ENCODE assay signal across 17 mouse cellular contexts in genomic region chr1:188946849-188947248, GRCm38 (mm10).
"Had no signal": no experiment of that assay in that cellular context is flagged by ENCODE, and none has a peak within 500 bp of the region (broad histone marks: within the 10 kb centered on the region; RNA-seq: fewer than 3 reads in every experiment).

No protein-coding gene starts in this region.

- DNase-seq: kidney, adult 11 months; kidney, adult 8-10 months; kidney, postnatal 10 days; kidney, postnatal 36 days; left cerebral cortex, postnatal 4 days; lung, adult 2 months; lung, postnatal 14 days; lung, postnatal 4 days; midbrain, embryonic 14.5 days; thymus, adult 2 months; thymus, postnatal 25 days had no signal

- H3K27me3 ChIP-seq: intestine, embryonic 15.5 days; kidney, embryonic 15.5 days; limb, embryonic 13.5 days; neural tube, embryonic 12.5 days; neural tube, embryonic 15.5 days had no signal

- ATAC-seq: intestine, embryonic 15.5 days had no signal

- H3K4me3 ChIP-seq: intestine, embryonic 15.5 days; kidney, embryonic 15.5 days; limb, embryonic 13.5 days; neural tube, embryonic 12.5 days; neural tube, embryonic 15.5 days had no signal

- H3K9ac ChIP-seq: intestine, embryonic 15.5 days; kidney, embryonic 15.5 days; limb, embryonic 13.5 days; neural tube, embryonic 12.5 days; neural tube, embryonic 15.5 days had no signal

- H3K36me3 ChIP-seq: intestine, embryonic 15.5 days; kidney, embryonic 15.5 days; limb, embryonic 13.5 days; neural tube, embryonic 12.5 days; neural tube, embryonic 15.5 days had no signal

- H3K27ac ChIP-seq: intestine, embryonic 15.5 days; kidney, embryonic 15.5 days; limb, embryonic 13.5 days; neural tube, embryonic 12.5 days; neural tube, embryonic 15.5 days had no signal

- H3K4me2 ChIP-seq: intestine, embryonic 15.5 days; kidney, embryonic 15.5 days; limb, embryonic 13.5 days; midbrain, embryonic 11.5 days; neural tube, embryonic 12.5 days; neural tube, embryonic 15.5 days had no signal

- H3K4me1 ChIP-seq: intestine, embryonic 15.5 days; neural tube, embryonic 12.5 days; neural tube, embryonic 15.5 days had no signal

- H3K9me3 ChIP-seq: intestine, embryonic 15.5 days; kidney, embryonic 15.5 days; limb, embryonic 13.5 days; neural tube, embryonic 12.5 days; neural tube, embryonic 15.5 days had no signal
